Mouse (Mus musculus): ENCODE measurements around the gene Ap3b2. TPM values are rescaled to one million over a fixed set of nuclear protein-coding genes. Genes with fewer than 3 reads are reported as not detected.
A peak's percentile ranks its signal among the peaks of the same experiment; 100 is the strongest.

The Ap3b2 gene
- under 1 TPM in 1 of 2 experiments, not detected in 1; 0.34 TPM for total RNA-seq (2021)
- polyA plus RNA-seq (2012; rRNA removed): 0.12 and 0.41 TPM in 2 replicates
- long read RNA-seq, partial matches to known transcripts: 0 of 1 reads
- long read RNA-seq, other reads (novel, unspliced or antisense): 0 of 1 reads

DNA sequence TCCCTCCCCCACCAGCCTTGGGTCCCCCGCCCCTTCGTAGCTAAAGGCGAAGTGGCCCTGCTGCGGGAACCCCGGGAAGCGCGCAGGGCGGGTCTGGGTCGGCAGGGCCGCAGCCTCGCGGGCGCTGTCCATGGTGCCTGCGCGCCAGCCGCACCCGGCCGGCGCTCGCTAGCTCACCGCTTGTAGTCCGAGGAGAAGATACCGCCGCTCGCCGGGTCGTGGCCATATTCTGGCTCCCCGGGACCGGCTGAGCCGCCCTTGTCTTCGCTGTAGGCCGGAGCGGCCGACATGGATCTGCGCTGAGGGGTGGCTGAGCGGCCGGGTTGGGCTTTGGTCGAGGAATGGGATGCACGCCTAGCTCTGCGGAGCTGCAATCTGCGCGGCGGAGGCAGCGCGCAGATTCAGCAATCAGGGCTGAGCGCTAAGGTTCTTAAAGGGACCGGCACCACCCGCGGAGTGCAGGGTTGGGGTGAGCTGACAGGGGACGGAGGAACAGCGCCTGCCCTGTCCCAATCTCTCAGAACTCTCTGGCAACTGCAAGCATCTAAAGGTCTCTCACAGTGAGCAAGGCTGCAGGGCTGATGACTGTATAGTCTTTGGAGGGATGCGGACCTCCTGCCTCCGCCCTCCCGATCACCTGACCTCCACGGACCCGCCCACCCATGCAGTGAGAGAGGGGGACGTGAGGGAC, at the start of gene Ap3b2:
Gene Ap3b2, minus strand, starts transcription at position 595 of the 691 bp plus-strand sequence.
- H3K4me1 ChIP-seq (ENCODE audit: control insufficient read depth, insufficient read depth, low read length): no peaks in the 10 kb centered on the region
- H3K9ac ChIP-seq (ENCODE audit: low read depth, low read length): no peak within 1 kb of the TSS
- intact Hi-C loops (cut with DNase I): no loop called here
- H3K79me2 ChIP-seq (replicated peaks; ENCODE audit: control insufficient read depth, insufficient read depth, low read length): no peaks in the 10 kb centered on the region
- TF ChIP-seq CTCF (IDR thresholded peaks at IDR 0.05): no peak
- no peak for TF ChIP-seq POLR2A (IDR thresholded peaks at IDR 0.05; ENCODE audit: insufficient read depth, low read depth, low read length)
- TF ChIP-seq EP300 (IDR thresholded peaks at IDR 0.05; ENCODE audit: insufficient read depth, low read depth, low read length): no peak
- H3K36me3 ChIP-seq (ENCODE audit: control insufficient read depth, insufficient read depth, low read length): no peaks in the 10 kb centered on the region
- no peak within 1 kb of the TSS for H3K27ac ChIP-seq
- H3K27me3 ChIP-seq (ENCODE audit: control insufficient read depth, insufficient read depth, low read length): 0 out of 2 replicates have a peak, but pooled peaks cover 2% of the 10 kb centered on the region
- peak; percentile 57 to 69 for DNase-seq
- H3K4me3 ChIP-seq: peak within 1 kb of the TSS; percentile 29; the same call in 1 of the 2 replicates
- 1% methylated on average over 56 of the region's 57 CpGs for WGBS

DNA sequence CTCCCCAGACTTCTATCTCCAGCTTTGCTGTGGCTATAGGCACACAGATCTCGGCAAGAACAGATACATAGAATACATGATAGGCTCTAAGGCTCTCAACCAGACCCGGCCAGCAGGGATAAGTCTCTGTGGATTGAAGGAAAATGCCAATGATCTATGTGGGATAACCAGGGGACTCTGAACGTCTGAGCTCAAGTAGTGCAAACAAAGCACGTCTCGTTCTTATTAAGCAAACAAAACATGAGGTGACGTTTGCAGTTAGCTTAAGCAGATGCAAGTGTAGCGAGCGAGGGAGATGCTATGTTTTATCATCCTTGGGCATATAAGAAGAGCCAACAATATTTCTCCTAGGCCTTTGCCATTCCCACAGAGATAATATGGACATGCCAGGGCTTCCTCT, 49.2 kb upstream of the Ap3b2 start:
- H3K9ac ChIP-seq (ENCODE audit: low read depth, low read length): no peak overlapping the region
- peaks cover 1% of the 10 kb centered on the region; the same call in 1 of the 2 replicates for H3K4me1 ChIP-seq (ENCODE audit: control insufficient read depth, insufficient read depth, low read length)
- no peak for DNase-seq
- H3K27me3 ChIP-seq (ENCODE audit: control insufficient read depth, insufficient read depth, low read length): no peaks in the 10 kb centered on the region
- no peak overlapping the region for H3K4me3 ChIP-seq
- TF ChIP-seq CTCF (IDR thresholded peaks at IDR 0.05) (no peak), EP300 (IDR thresholded peaks at IDR 0.05; ENCODE audit: insufficient read depth, low read depth, low read length) (no peak), POLR2A (IDR thresholded peaks at IDR 0.05; ENCODE audit: insufficient read depth, low read depth, low read length) (no peak)
- H3K27ac ChIP-seq: no peak overlapping the region
- intact Hi-C loops (cut with DNase I): no loop called here
- no peaks in the 10 kb centered on the region for H3K79me2 ChIP-seq (replicated peaks; ENCODE audit: control insufficient read depth, insufficient read depth, low read length)
- no peaks in the 10 kb centered on the region for H3K36me3 ChIP-seq (ENCODE audit: control insufficient read depth, insufficient read depth, low read length)
- WGBS: 87% methylated on average over 8 of the region's 8 CpGs

DNA sequence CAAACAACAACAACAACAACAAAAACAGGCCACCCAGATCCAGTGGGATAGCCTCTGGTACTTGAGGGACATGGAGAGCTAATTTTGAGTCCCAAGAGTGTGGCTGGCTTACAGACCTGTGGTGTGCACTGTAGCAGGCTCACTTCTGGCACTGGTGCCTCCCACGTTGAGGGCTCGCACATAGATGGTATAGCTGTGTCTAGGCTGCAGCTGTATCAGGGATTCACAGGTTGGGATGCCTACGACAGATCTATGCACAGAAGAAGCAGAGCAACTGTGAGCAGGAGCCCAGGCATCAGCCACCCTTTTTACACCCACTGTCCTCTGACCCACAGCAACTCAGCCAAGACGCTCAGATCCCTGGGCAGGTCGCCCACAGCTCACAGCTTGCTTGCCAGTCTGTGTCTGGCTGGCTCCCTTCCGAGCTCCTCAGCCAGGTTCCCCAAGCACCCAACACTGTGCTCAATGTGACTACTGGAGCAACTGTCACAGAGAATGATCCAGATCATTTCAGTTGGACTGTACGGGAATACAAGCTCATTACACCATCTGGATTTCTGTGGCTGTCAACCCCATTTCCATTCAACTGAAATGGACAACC, 48.3 kb upstream of the Ap3b2 start:
- WGBS: 52% methylated on average over 7 of the region's 7 CpGs
- no peaks in the 10 kb centered on the region for H3K36me3 ChIP-seq (ENCODE audit: control insufficient read depth, insufficient read depth, low read length)
- intact Hi-C loops (cut with DNase I): no loop called here

DNA sequence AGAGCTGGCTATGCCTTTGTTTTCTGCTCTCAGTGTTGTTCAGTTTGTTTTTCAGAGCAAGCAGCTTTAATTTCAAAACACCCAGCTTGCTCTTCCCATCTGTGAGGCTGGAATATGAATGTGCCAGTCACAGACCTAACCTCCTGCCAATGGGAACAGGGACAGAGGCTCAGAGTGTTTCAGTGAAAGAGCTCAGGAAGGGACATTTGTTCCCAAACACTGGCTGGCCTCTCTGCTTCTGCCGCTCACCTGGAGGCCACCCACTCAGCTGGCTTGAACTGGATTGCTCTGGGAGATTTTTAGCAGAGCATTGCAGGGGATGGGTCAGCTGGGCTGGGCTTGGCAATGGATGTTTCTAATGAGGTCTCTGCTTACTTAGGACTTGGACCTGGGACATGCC, 47.3 kb upstream of the Ap3b2 start:
- TF ChIP-seq CTCF (IDR thresholded peaks at IDR 0.05) (no peak), EP300 (IDR thresholded peaks at IDR 0.05; ENCODE audit: insufficient read depth, low read depth, low read length) (no peak), POLR2A (IDR thresholded peaks at IDR 0.05; ENCODE audit: insufficient read depth, low read depth, low read length) (no peak)
- Histone ChIP-seq H3K36me3 (ENCODE audit: control insufficient read depth, insufficient read depth, low read length) (no peaks in the 10 kb centered on the region), H3K27me3 (ENCODE audit: control insufficient read depth, insufficient read depth, low read length) (no peaks in the 10 kb centered on the region), H3K9ac (ENCODE audit: low read depth, low read length) (no peak overlapping the region), H3K4me3 (no peak overlapping the region), H3K27ac (no peak overlapping the region), H3K79me2 (replicated peaks; ENCODE audit: control insufficient read depth, insufficient read depth, low read length) (no peaks in the 10 kb centered on the region), H3K4me1 (ENCODE audit: control insufficient read depth, insufficient read depth, low read length) (peaks cover 1% of the 10 kb centered on the region; the same call in 1 of the 2 replicates)
- WGBS: 56% methylated on average over 1 of the region's 1 CpGs
- intact Hi-C loops (cut with DNase I): no loop called here
- no peak for DNase-seq

More for the DNA sequence above, 48.3 kb upstream of the Ap3b2 start:
- Histone ChIP-seq H3K27me3 (ENCODE audit: control insufficient read depth, insufficient read depth, low read length) (no peaks in the 10 kb centered on the region), H3K79me2 (replicated peaks; ENCODE audit: control insufficient read depth, insufficient read depth, low read length) (no peaks in the 10 kb centered on the region), H3K4me1 (ENCODE audit: control insufficient read depth, insufficient read depth, low read length) (peaks cover 1% of the 10 kb centered on the region; the same call in 1 of the 2 replicates), H3K9ac (ENCODE audit: low read depth, low read length) (no peak overlapping the region), H3K4me3 (no peak overlapping the region), H3K27ac (peak overlapping the region; percentile 32)
- TF ChIP-seq POLR2A (IDR thresholded peaks at IDR 0.05; ENCODE audit: insufficient read depth, low read depth, low read length) (no peak), EP300 (IDR thresholded peaks at IDR 0.05; ENCODE audit: insufficient read depth, low read depth, low read length) (0 out of 2 replicates have a peak, but pooled peaks have one; percentile 59)
- DNase-seq: peak; percentile 71 to 85

DNA sequence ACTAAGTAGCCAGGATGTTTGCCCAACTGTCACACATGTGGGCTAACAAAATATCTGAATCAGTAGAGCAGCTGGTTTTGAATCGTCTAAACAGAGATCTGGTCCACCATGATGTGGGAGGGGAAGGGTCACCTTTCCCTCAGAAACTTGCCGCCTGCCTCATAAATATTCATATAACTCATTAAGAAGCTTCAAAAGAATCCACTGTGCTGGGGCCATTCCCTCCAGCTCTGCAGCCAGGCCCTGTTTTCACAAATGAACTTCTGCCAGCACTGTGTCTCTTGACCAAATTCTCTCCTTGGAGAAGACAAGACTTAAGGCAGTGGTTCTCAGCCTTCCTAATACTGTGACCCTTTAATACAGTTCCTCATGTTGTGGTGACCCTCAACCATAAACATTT, 45.8 kb upstream of the Ap3b2 start:
- Histone ChIP-seq H3K36me3 (ENCODE audit: control insufficient read depth, insufficient read depth, low read length) (no peaks in the 10 kb centered on the region), H3K27ac (no peak overlapping the region), H3K4me3 (no peak overlapping the region), H3K27me3 (ENCODE audit: control insufficient read depth, insufficient read depth, low read length) (no peaks in the 10 kb centered on the region), H3K4me1 (ENCODE audit: control insufficient read depth, insufficient read depth, low read length) (peaks cover 1% of the 10 kb centered on the region; the same call in 1 of the 2 replicates), H3K79me2 (replicated peaks; ENCODE audit: control insufficient read depth, insufficient read depth, low read length) (no peaks in the 10 kb centered on the region), H3K9ac (ENCODE audit: low read depth, low read length) (no peak overlapping the region)
- 52% methylated on average over 2 of the region's 2 CpGs for WGBS
- intact Hi-C loops (cut with DNase I): no loop called here
- no peak for DNase-seq
- TF ChIP-seq EP300 (IDR thresholded peaks at IDR 0.05; ENCODE audit: insufficient read depth, low read depth, low read length): no peak
- no peak for TF ChIP-seq POLR2A (IDR thresholded peaks at IDR 0.05; ENCODE audit: insufficient read depth, low read depth, low read length)
- no peak for TF ChIP-seq CTCF (IDR thresholded peaks at IDR 0.05)

Data from heart, adult 2 months (tissue).